Mouse (Mus musculus): ENCODE data around the gene Fam186b.

DNA sequence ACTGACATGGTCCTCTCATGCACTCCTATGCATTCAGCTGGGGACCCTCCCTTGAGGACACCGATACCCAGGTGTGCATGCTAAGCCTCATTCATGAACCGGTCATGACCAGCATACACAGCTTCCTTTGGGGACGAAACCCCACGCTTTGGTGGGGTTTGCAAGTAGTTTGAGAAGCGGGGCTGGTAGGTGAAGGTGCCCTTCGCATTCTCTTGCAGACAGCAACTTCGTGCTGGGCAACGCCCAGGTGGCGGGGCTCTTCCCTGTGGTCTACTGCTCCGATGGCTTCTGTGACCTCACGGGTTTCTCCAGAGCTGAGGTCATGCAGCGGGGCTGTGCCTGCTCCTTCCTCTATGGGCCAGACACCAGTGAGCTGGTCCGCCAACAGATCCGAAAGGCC, 69.6 kb downstream of the Fam186b start:
- no peak for TF ChIP-seq POLR2A (IDR thresholded peaks at IDR 0.05; ENCODE audit: insufficient read depth, low read depth, low read length)
- no peak for TF ChIP-seq EP300 (IDR thresholded peaks at IDR 0.05; ENCODE audit: insufficient read depth, low read depth, low read length)
- TF ChIP-seq CTCF (IDR thresholded peaks at IDR 0.05): no peak
